Comparison of ENCODE assay signal across 9 mouse cellular contexts in the genomic region with DNA sequence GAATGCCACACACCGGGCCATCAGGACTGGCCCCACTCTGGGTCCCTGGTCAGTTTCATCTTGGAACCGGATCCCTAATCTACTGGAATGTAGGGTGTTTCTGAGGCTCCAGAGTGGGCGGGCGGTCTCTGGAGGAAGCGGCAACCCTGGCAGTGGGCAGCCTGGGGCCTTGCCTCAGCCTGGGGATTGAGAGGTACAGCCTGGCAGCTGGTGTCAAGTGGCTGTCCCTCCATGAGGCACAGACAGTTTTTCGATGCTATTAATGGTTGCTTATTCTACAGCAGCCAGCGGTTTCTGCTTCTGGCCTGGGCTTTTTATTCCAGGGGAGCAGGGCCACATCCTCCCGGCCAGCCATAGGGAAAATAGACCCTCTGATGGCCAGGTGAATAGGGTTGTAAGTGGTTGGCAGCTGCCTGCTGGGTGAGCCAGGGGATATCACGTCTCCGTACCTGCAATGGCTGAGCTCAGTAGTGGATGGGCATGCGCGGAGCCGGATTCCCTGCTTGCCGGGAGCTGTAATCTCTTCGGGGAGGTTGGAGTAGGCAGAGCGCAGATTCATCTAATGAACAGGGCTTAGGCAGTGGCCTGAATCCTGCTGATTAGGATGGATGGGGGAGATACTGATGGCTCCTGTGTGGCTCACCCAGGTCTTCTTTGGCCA. TPM values are rescaled to one million over a fixed set of nuclear protein-coding genes. Genes with fewer than 3 reads are reported as not detected.
A peak's percentile ranks its signal among the peaks of the same experiment; 100 is the strongest.
DNase-seq lines count a peak whose midpoint lies in the region; ATAC-seq and TF ChIP-seq lines count a peak whose summit lies in the region.
"Had no signal": no experiment of that assay in that cellular context is flagged by ENCODE, and none has a peak within 500 bp of the region (broad histone marks: within the 10 kb centered on the region; RNA-seq: fewer than 3 reads in every experiment).

No protein-coding gene starts in this region.

- H3K9me3 ChIP-seq in intestine, embryonic 15.5 days = no peaks in the 10 kb centered on the region
- H3K9me3 ChIP-seq in intestine, postnatal 0 days (ENCODE audit: control insufficient read depth) = no peaks in the 10 kb centered on the region
- no peaks in the 10 kb centered on the region for H3K9me3 ChIP-seq in embryonic facial prominence, embryonic 14.5 days (ENCODE audit: control insufficient read depth, low read length)
- no peaks in the 10 kb centered on the region for H3K9me3 ChIP-seq in hindbrain, embryonic 16.5 days (ENCODE audit: control insufficient read depth, low read length)
- H3K9me3 ChIP-seq in neural tube, embryonic 15.5 days (replicated peaks) = no peaks in the 10 kb centered on the region

- TF ChIP-seq CTCF in intestine, postnatal 0 days (IDR thresholded peaks at IDR 0.05; ENCODE audit: low read depth) = no peak

- WGBS in intestine, embryonic 15.5 days = 75% methylated on average over 16 of the region's 16 CpGs
- WGBS in intestine, postnatal 0 days = 74% methylated on average over 16 of the region's 16 CpGs
- WGBS in embryonic facial prominence, embryonic 14.5 days = 67% methylated on average over 16 of the region's 16 CpGs
- 56% methylated on average over 16 of the region's 16 CpGs for WGBS in hindbrain, embryonic 16.5 days
- 61% methylated on average over 16 of the region's 16 CpGs for WGBS in neural tube, embryonic 15.5 days

- peak overlapping the region; percentile 54; the same call in 1 of the 2 replicates for H3K27ac ChIP-seq in intestine, embryonic 15.5 days
- no peak overlapping the region for H3K27ac ChIP-seq in intestine, postnatal 0 days (ENCODE audit: low read depth, low read length)
- peak overlapping the region; percentile 13; the same call in 1 of the 2 replicates for H3K27ac ChIP-seq in embryonic facial prominence, embryonic 14.5 days (replicated peaks; ENCODE audit: low read depth, low read length)
- peak overlapping the region; percentile 81 for H3K27ac ChIP-seq in hindbrain, embryonic 16.5 days (ENCODE audit: low read depth, low read length)
- peak overlapping the region; percentile 81 for H3K27ac ChIP-seq in neural tube, embryonic 15.5 days (replicated peaks)
- H3K27ac ChIP-seq: heart, adult 2 months had no signal

- H3K36me3 ChIP-seq in intestine, embryonic 15.5 days = no peaks in the 10 kb centered on the region
- no peaks in the 10 kb centered on the region for H3K36me3 ChIP-seq in intestine, postnatal 0 days (ENCODE audit: control insufficient read depth, insufficient read depth)
- H3K36me3 ChIP-seq in embryonic facial prominence, embryonic 14.5 days (ENCODE audit: control insufficient read depth, insufficient read depth, low read length) = no peaks in the 10 kb centered on the region
- no peaks in the 10 kb centered on the region for H3K36me3 ChIP-seq in hindbrain, embryonic 16.5 days (ENCODE audit: control insufficient read depth, insufficient read depth, low read length)
- no peaks in the 10 kb centered on the region for H3K36me3 ChIP-seq in neural tube, embryonic 15.5 days

- H3K9ac ChIP-seq in intestine, embryonic 15.5 days = no peak overlapping the region
- no peak overlapping the region for H3K9ac ChIP-seq in intestine, postnatal 0 days (ENCODE audit: low read depth, low read length)
- peak overlapping the region; percentile 3; the same call in 1 of the 2 replicates for H3K9ac ChIP-seq in embryonic facial prominence, embryonic 14.5 days (ENCODE audit: low read depth, low read length)
- H3K9ac ChIP-seq in hindbrain, embryonic 16.5 days (ENCODE audit: low read depth, low read length) = peak overlapping the region; percentile 45; the same call in 1 of the 2 replicates
- peak overlapping the region; percentile 34; the same call in 1 of the 2 replicates for H3K9ac ChIP-seq in neural tube, embryonic 15.5 days (replicated peaks)

- no peaks in the 10 kb centered on the region for H3K27me3 ChIP-seq in intestine, embryonic 15.5 days (replicated peaks)
- H3K27me3 ChIP-seq in intestine, postnatal 0 days (replicated peaks; ENCODE audit: control insufficient read depth, insufficient read depth, low read length) = no peaks in the 10 kb centered on the region
- no peaks in the 10 kb centered on the region for H3K27me3 ChIP-seq in embryonic facial prominence, embryonic 14.5 days (replicated peaks; ENCODE audit: control insufficient read depth, insufficient read depth, low read length)
- H3K27me3 ChIP-seq in hindbrain, embryonic 16.5 days (replicated peaks; ENCODE audit: control insufficient read depth, insufficient read depth, low read length) = no peaks in the 10 kb centered on the region
- H3K27me3 ChIP-seq in neural tube, embryonic 15.5 days (replicated peaks) = no peaks in the 10 kb centered on the region

- no peak overlapping the region for H3K4me3 ChIP-seq in intestine, embryonic 15.5 days (replicated peaks)
- H3K4me3 ChIP-seq in intestine, postnatal 0 days (ENCODE audit: low read depth, low read length) = no peak overlapping the region
- H3K4me3 ChIP-seq in embryonic facial prominence, embryonic 14.5 days (ENCODE audit: low read depth, low read length) = no peak overlapping the region
- H3K4me3 ChIP-seq in hindbrain, embryonic 16.5 days (ENCODE audit: low read length) = no peak overlapping the region
- no peak overlapping the region for H3K4me3 ChIP-seq in neural tube, embryonic 15.5 days (replicated peaks)
- H3K4me3 ChIP-seq: heart, adult 2 months had no signal

- ATAC-seq in intestine, embryonic 15.5 days = no peak
- ATAC-seq in intestine, postnatal 0 days = no peak
- ATAC-seq in embryonic facial prominence, embryonic 14.5 days (ENCODE audit: low read depth) = peak; percentile 15; the same call in 1 of the 2 replicates
- peak; percentile 74 for ATAC-seq in hindbrain, embryonic 16.5 days
- peak; percentile 75; the same call in 1 of the 2 replicates for ATAC-seq in neural tube, embryonic 15.5 days (ENCODE audit: low FRiP score)
- no peak for ATAC-seq in monocyte, adult 5-6 weeks (replicated peaks; ENCODE audit: insufficient number of reproducible peaks, low FRiP score, low TSS enrichment, poor library complexity, severe bottlenecking)

- peaks cover 41% of the 10 kb centered on the region for H3K4me1 ChIP-seq in intestine, embryonic 15.5 days (replicated peaks)
- H3K4me1 ChIP-seq in intestine, postnatal 0 days (replicated peaks; ENCODE audit: control insufficient read depth, insufficient read depth, low read length) = 0 out of 2 replicates have a peak, but pooled peaks cover 2% of the 10 kb centered on the region
- H3K4me1 ChIP-seq in embryonic facial prominence, embryonic 14.5 days (ENCODE audit: control insufficient read depth, insufficient read depth, low read length) = peaks cover 23% of the 10 kb centered on the region
- H3K4me1 ChIP-seq in hindbrain, embryonic 16.5 days (ENCODE audit: control insufficient read depth, insufficient read depth, low read depth, low read length) = peaks cover 19% of the 10 kb centered on the region
- H3K4me1 ChIP-seq in neural tube, embryonic 15.5 days = peaks cover 28% of the 10 kb centered on the region

- DNase-seq in embryonic facial prominence, embryonic 14.5 days (ENCODE audit: low spot score) = no peak
- DNase-seq in adrenal gland, postnatal 10 days = no peak
- no peak for DNase-seq in urinary bladder, postnatal 10 days (ENCODE audit: low spot score)

- H3K4me2 ChIP-seq in intestine, embryonic 15.5 days (replicated peaks) = no peak overlapping the region
- H3K4me2 ChIP-seq in intestine, postnatal 0 days (replicated peaks; ENCODE audit: low read depth) = no peak overlapping the region
- no peak overlapping the region for H3K4me2 ChIP-seq in embryonic facial prominence, embryonic 14.5 days (ENCODE audit: low read depth, low read length)
- H3K4me2 ChIP-seq in hindbrain, embryonic 16.5 days (ENCODE audit: low read length) = peak overlapping the region; percentile 28
- H3K4me2 ChIP-seq in neural tube, embryonic 15.5 days = peak overlapping the region; percentile 22; the same call in 1 of the 2 replicates

RNA-seq across cellular contexts. Expression of gene Gse1, which starts 22.6 kb away (rescaled TPM):
- polyA plus RNA-seq in intestine, embryonic 15.5 days (2015; fragmentation: Nextera tagmentation; extraction: Ambion mirVana) = 7.9 and 9.6 TPM in 2 replicates
- 6.4 and 7.8 TPM in 2 replicates for polyA plus RNA-seq in intestine, postnatal 0 days (2015; fragmentation: Nextera tagmentation; extraction: Ambion mirVana)
- 8.7 and 11.3 TPM in 2 replicates for polyA plus RNA-seq in embryonic facial prominence, embryonic 14.5 days (2014; fragmentation: Nextera tagmentation; extraction: Ambion mirVana)
- polyA plus RNA-seq in hindbrain, embryonic 16.5 days (2015; fragmentation: Nextera tagmentation; extraction: Ambion mirVana) = 10.7 and 14.8 TPM in 2 replicates
- 12.2 and 14.0 TPM in 2 replicates for polyA plus RNA-seq in neural tube, embryonic 15.5 days (2015; fragmentation: Nextera tagmentation; extraction: Ambion mirVana)
- 10 to 100 TPM; 27.2 to 42.9 TPM for total RNA-seq in adrenal gland, postnatal 10 days (2021)
- total RNA-seq in monocyte, adult 5-6 weeks (2017) = 9.9 to 23.3 TPM (median 10.5 TPM) in 3 replicates

Comparison
In these comparisons a context has a peak if more than half of its experiments do, and no peak if none do; other contexts are left out.
1. ATAC-seq: peak in embryonic facial prominence, embryonic 14.5 days (single experiment), hindbrain, embryonic 16.5 days (single experiment) and neural tube, embryonic 15.5 days (single experiment); none in intestine, embryonic 15.5 days (single experiment), intestine, postnatal 0 days (single experiment) and monocyte, adult 5-6 weeks (single experiment).
2. H3K4me2 ChIP-seq: peak in hindbrain, embryonic 16.5 days (single experiment) and neural tube, embryonic 15.5 days (single experiment); none in intestine, embryonic 15.5 days (single experiment), intestine, postnatal 0 days (single experiment) and embryonic facial prominence, embryonic 14.5 days (single experiment).
3. H3K9ac ChIP-seq: peak in embryonic facial prominence, embryonic 14.5 days (single experiment), hindbrain, embryonic 16.5 days (single experiment) and neural tube, embryonic 15.5 days (single experiment); none in intestine, embryonic 15.5 days (single experiment) and intestine, postnatal 0 days (single experiment).